Mouse (Mus musculus): ENCODE measurements around the gene Zfhx3. TPM values are rescaled to one million over a fixed set of nuclear protein-coding genes. Genes with fewer than 3 reads are reported as not detected.

Zfhx3 gene
- polyA plus RNA-seq, 1 experiment from 2014 or later, result 7.4 TPM

- Histone ChIP-seq H3K9me3 (replicated peaks) (no peaks in the 10 kb centered on the region), H3K4me1 (replicated peaks) (peaks cover 61% of the 10 kb centered on the region), H3K4me2 (no peak overlapping the region), H3K9ac (no peak overlapping the region), H3K4me3 (no peak overlapping the region), H3K36me3 (no peaks in the 10 kb centered on the region), H3K27ac (ENCODE audit: poor library complexity, severe bottlenecking) (no peak overlapping the region), H3K27me3 (replicated peaks) (no peaks in the 10 kb centered on the region)
- 69% methylated on average over 10 of the region's 10 CpGs for WGBS
- ATAC-seq (ENCODE audit: insufficient number of reproducible peaks, low FRiP score), result no peak
These were observed 818.3 kb downstream of the Zfhx3 start for GRCm38 (mm10) chr8:108760745-108761144.

DNA sequence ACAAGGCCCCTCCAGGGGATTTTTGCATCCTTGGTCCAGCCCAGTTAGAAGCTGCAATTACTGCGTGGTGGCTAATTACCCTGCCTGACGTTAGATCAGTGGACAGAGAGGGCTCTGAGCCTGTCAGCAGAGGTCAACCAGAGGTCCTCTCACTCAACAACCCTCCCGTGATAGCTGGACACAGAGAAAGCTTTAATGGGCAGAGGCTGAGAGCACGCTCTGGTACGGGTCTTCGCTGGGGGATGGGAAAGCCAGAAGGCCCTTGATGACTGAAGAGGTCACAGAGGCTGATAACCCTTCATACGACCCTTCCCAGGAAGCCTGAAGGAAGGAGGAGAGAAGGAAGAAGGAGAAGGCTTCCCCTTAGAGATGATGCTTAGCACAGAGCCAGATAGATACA, 820.1 kb downstream of the Zfhx3 start:
- peaks cover 67% of the 10 kb centered on the region for H3K4me1 ChIP-seq (replicated peaks)
- no peaks in the 10 kb centered on the region for H3K27me3 ChIP-seq (replicated peaks)
- H3K4me2 ChIP-seq, result peak overlapping the region; percentile 39

DNA sequence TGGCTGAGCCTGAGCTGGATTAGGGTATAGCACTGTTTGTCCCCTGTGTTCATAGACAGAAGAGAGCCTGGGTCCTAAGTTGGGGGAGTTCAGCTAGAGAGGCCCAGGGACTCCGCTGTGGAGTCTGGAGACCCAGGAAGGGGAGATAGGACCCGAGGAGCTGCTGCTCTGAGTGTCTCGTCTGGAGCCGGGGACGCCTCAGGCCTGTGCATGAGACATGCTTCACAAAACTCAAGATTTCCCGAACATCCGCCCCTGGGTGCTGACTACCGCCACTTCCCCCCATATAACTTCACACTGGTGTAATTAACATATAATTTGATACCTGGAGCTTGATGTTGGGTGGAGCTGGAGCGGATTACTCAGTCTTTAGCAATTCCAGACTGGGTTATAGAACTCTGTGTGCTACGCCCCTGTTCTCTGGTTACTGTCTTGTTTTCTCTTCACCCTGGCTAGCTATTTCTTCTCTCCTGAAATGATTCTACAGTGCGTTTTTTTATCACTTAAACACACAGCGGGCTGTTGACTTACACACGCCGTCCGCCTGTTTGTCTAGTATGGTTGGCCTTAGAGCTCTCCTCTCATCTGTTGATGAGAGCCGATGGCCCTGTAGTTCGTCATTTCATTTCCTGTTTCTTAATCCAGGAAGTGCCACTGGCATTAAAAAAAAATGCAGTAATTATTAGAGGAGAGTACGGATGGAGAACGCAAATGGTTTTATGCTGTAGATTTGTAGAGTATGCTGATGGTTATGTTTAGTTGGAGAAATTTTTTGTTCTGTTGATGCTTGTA, 822.2 kb downstream of the Zfhx3 start:
- Histone ChIP-seq H3K27ac (ENCODE audit: poor library complexity, severe bottlenecking) (peak overlapping the region; percentile 56), H3K36me3 (no peaks in the 10 kb centered on the region), H3K27me3 (replicated peaks) (no peaks in the 10 kb centered on the region), H3K9me3 (replicated peaks) (no peaks in the 10 kb centered on the region), H3K4me2 (peak overlapping the region; percentile 19; the same call in 1 of the 2 replicates), H3K4me1 (replicated peaks) (peaks cover 61% of the 10 kb centered on the region), H3K9ac (no peak overlapping the region), H3K4me3 (no peak overlapping the region)
- WGBS, result 47% methylated on average over 19 of the region's 19 CpGs
- no peak for ATAC-seq (ENCODE audit: insufficient number of reproducible peaks, low FRiP score)

More for the DNA sequence above, 820.1 kb downstream of the Zfhx3 start:
- Histone ChIP-seq H3K4me3 (no peak overlapping the region), H3K36me3 (no peaks in the 10 kb centered on the region), H3K27ac (ENCODE audit: poor library complexity, severe bottlenecking) (peak overlapping the region; percentile 36; the same call in 1 of the 2 replicates), H3K9me3 (replicated peaks) (no peaks in the 10 kb centered on the region), H3K9ac (peak overlapping the region; percentile 34; the same call in 1 of the 2 replicates)
- peak; percentile 10; the same call in 1 of the 2 replicates for ATAC-seq (ENCODE audit: insufficient number of reproducible peaks, low FRiP score)
- WGBS, result 11% methylated on average over 7 of the region's 7 CpGs

DNA sequence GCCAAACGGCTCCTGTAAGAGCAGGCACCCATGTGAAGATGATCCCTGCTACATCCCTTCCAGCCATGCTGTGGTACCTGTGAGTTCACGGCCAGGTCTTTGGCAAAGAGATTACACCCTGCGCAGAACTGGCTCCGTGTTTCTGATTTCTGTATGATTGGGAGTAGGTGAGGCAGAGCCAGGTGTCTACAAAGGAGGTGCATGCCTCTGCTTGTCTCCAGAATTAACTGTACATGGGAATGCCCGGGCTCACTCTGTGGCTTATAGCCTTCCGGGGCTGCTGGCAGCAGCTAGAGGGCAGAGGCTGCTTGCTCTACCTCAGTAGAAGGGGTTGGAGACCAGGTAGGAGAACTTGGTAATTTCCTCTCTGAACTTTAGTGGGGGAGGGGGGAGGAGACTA, 823.7 kb downstream of the Zfhx3 start:
- Histone ChIP-seq H3K9ac (no peak overlapping the region), H3K4me1 (replicated peaks) (peaks cover 54% of the 10 kb centered on the region), H3K4me3 (no peak overlapping the region), H3K9me3 (replicated peaks) (no peaks in the 10 kb centered on the region), H3K4me2 (no peak overlapping the region), H3K36me3 (no peaks in the 10 kb centered on the region), H3K27me3 (replicated peaks) (no peaks in the 10 kb centered on the region), H3K27ac (ENCODE audit: poor library complexity, severe bottlenecking) (no peak overlapping the region)
- 77% methylated on average over 6 of the region's 6 CpGs for WGBS
- ATAC-seq (ENCODE audit: insufficient number of reproducible peaks, low FRiP score), result no peak

DNA sequence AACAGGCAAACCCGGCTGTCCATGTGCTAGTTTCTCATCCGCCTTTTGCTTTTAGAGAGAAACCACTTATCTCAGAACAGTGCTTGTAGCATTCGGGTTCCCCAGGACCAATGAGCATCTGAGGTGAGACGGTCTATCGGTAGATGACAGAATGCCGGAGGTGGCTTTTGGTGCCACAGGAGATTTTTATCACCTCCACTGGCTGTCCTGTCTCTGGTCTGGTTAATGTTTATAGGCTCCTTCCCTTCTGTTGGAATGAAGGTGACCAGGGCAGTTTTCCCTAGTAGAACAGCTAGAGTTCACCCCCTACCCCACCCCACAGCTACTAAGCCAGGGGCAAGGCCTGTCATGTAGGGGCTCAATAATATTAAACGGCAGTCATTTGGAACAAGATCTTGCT, 825.6 kb downstream of the Zfhx3 start:
- Histone ChIP-seq H3K27me3 (replicated peaks) (no peaks in the 10 kb centered on the region), H3K4me2 (no peak overlapping the region), H3K4me1 (replicated peaks) (peaks cover 50% of the 10 kb centered on the region), H3K36me3 (no peaks in the 10 kb centered on the region), H3K9ac (no peak overlapping the region), H3K4me3 (no peak overlapping the region), H3K27ac (ENCODE audit: poor library complexity, severe bottlenecking) (no peak overlapping the region), H3K9me3 (replicated peaks) (no peaks in the 10 kb centered on the region)
- WGBS, result 45% methylated on average over 7 of the region's 7 CpGs
- ATAC-seq (ENCODE audit: insufficient number of reproducible peaks, low FRiP score), result no peak

DNA sequence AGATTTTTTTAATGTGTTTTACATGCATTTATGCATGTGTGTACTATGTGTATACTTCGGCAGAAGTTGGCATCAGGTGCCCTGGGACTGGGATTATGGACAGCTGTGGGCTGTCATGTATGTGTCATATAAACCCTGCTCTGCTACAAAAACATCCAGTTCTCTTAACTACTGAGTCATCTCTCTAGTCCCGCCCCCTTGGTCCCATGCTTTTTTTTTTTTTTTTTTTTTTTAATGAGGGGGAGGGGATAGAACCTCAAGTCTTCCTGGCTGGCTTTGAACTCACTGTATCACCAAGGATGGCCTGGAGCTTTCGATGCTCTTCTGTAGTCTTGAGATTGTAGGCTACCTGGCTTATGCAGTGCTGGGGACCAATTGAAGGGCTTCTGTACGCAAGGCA, 827.9 kb downstream of the Zfhx3 start:
- no peak overlapping the region for H3K27ac ChIP-seq (ENCODE audit: poor library complexity, severe bottlenecking)
- WGBS, result 85% methylated on average over 4 of the region's 4 CpGs
- H3K36me3 ChIP-seq, result no peaks in the 10 kb centered on the region
- no peak overlapping the region for H3K9ac ChIP-seq
- no peak for ATAC-seq (ENCODE audit: insufficient number of reproducible peaks, low FRiP score)
- H3K9me3 ChIP-seq (replicated peaks), result no peaks in the 10 kb centered on the region
- no peaks in the 10 kb centered on the region for H3K27me3 ChIP-seq (replicated peaks)
- H3K4me2 ChIP-seq, result no peak overlapping the region
- no peak overlapping the region for H3K4me3 ChIP-seq
- H3K4me1 ChIP-seq (replicated peaks), result peaks cover 41% of the 10 kb centered on the region

- H3K4me2 ChIP-seq, result no peak overlapping the region
- H3K9me3 ChIP-seq (replicated peaks), result no peaks in the 10 kb centered on the region
- H3K9ac ChIP-seq, result no peak overlapping the region
- H3K36me3 ChIP-seq, result no peaks in the 10 kb centered on the region
- peaks cover 41% of the 10 kb centered on the region for H3K4me1 ChIP-seq (replicated peaks)
- no peak overlapping the region for H3K4me3 ChIP-seq
- 87% methylated on average over 6 of the region's 6 CpGs for WGBS
- H3K27ac ChIP-seq (ENCODE audit: poor library complexity, severe bottlenecking), result no peak overlapping the region
- ATAC-seq (ENCODE audit: insufficient number of reproducible peaks, low FRiP score), result no peak
- no peaks in the 10 kb centered on the region for H3K27me3 ChIP-seq (replicated peaks)
These were observed 831.0 kb downstream of the Zfhx3 start for GRCm38 (mm10) chr8:108773436-108773835.

GRCm38 (mm10) chr8:108778063-108778462, 835.6 kb downstream of the Zfhx3 start:
- no peak overlapping the region for H3K27ac ChIP-seq (ENCODE audit: poor library complexity, severe bottlenecking)
- WGBS, result 80% methylated on average over 12 of the region's 12 CpGs
- H3K36me3 ChIP-seq, result no peaks in the 10 kb centered on the region
- no peaks in the 10 kb centered on the region for H3K27me3 ChIP-seq (replicated peaks)
- H3K4me2 ChIP-seq, result no peak overlapping the region
- no peak for ATAC-seq (ENCODE audit: insufficient number of reproducible peaks, low FRiP score)
- no peak overlapping the region for H3K9ac ChIP-seq
- no peaks in the 10 kb centered on the region for H3K9me3 ChIP-seq (replicated peaks)
- peaks cover 55% of the 10 kb centered on the region for H3K4me1 ChIP-seq (replicated peaks)
- no peak overlapping the region for H3K4me3 ChIP-seq

DNA sequence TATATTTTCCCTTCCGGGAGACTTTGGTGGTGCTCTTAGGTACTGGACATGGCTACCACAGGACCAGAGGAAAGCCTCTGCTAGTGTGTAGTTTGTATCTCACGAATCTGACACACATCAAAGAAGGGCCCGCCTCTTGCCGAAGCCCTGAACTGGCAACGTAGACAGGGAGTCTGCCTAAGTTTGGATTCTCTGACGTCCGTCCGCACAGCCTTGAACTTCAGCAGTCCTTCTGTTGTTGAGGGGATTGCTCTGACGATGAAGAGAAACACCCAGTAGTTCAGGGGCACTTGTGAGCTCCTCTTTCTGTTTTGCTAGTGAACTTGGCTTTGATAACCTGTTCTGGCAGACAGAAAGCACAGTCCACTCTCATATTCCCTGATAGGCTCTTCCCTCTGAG, 836.1 kb downstream of the Zfhx3 start:
- no peaks in the 10 kb centered on the region for H3K27me3 ChIP-seq (replicated peaks)
- 68% methylated on average over 9 of the region's 9 CpGs for WGBS
- H3K9me3 ChIP-seq (replicated peaks), result no peaks in the 10 kb centered on the region
- no peak for ATAC-seq (ENCODE audit: insufficient number of reproducible peaks, low FRiP score)
- no peak overlapping the region for H3K27ac ChIP-seq (ENCODE audit: poor library complexity, severe bottlenecking)
- H3K4me3 ChIP-seq, result no peak overlapping the region
- no peak overlapping the region for H3K9ac ChIP-seq
- H3K4me1 ChIP-seq (replicated peaks), result peaks cover 57% of the 10 kb centered on the region
- no peak overlapping the region for H3K4me2 ChIP-seq
- H3K36me3 ChIP-seq, result no peaks in the 10 kb centered on the region

DNA sequence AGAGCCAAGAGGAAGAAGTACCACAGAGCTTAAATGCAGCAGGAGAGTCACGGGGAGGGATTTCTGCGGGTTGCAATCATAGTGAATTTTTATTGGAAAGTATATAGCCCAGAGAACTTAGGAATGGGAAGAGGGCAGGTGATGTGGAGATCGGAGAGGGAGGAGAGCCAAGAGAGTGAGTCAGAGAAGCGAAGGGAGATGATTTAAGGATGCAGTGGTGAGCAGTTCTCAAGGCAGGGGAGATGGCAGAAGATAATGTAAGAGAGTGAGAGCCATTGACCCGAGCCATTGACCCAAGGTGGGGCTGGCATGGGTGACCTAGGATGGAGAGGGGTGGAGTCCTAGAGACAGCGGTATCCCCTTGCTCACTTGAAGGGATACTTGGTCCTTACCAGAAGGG, 838.3 kb downstream of the Zfhx3 start:
- H3K9me3 ChIP-seq (replicated peaks), result no peaks in the 10 kb centered on the region
- H3K9ac ChIP-seq, result no peak overlapping the region
- no peak overlapping the region for H3K4me2 ChIP-seq
- no peaks in the 10 kb centered on the region for H3K36me3 ChIP-seq
- H3K27ac ChIP-seq (ENCODE audit: poor library complexity, severe bottlenecking), result no peak overlapping the region
- no peaks in the 10 kb centered on the region for H3K27me3 ChIP-seq (replicated peaks)
- peaks cover 45% of the 10 kb centered on the region for H3K4me1 ChIP-seq (replicated peaks)
- 86% methylated on average over 6 of the region's 6 CpGs for WGBS
- H3K4me3 ChIP-seq, result no peak overlapping the region
- ATAC-seq (ENCODE audit: insufficient number of reproducible peaks, low FRiP score), result no peak

GRCm38 (mm10) chr8:108781192-108781591, 838.7 kb downstream of the Zfhx3 start:
- no peak for ATAC-seq (ENCODE audit: insufficient number of reproducible peaks, low FRiP score)

DNA sequence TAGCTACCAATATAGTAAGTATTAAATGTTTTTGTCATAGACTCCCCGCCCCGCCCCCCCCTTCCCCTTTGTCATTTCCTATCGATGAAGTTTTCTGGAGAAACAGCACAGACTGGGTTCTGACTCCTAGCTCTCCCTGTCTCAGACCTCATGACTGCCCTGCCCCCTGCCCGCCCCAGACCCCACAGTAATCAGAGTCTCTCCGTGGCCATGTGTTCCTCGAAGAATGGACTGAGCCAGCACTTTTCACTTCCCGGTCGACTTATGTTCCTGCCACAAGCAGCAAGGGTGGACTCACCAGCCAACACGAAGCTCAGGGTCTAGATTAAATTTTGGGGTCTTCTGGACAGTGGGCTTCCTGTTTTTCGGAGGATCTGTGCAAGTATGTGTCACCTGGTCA, 840.7 kb downstream of the Zfhx3 start:
- H3K9me3 ChIP-seq (replicated peaks), result no peaks in the 10 kb centered on the region
- WGBS, result 46% methylated on average over 10 of the region's 10 CpGs
- no peak overlapping the region for H3K4me2 ChIP-seq
- no peaks in the 10 kb centered on the region for H3K36me3 ChIP-seq
- no peak overlapping the region for H3K4me3 ChIP-seq
- no peaks in the 10 kb centered on the region for H3K27me3 ChIP-seq (replicated peaks)
- ATAC-seq (ENCODE audit: insufficient number of reproducible peaks, low FRiP score), result no peak
- no peak overlapping the region for H3K9ac ChIP-seq
- H3K27ac ChIP-seq (ENCODE audit: poor library complexity, severe bottlenecking), result no peak overlapping the region
- H3K4me1 ChIP-seq (replicated peaks), result peaks cover 39% of the 10 kb centered on the region

More at GRCm38 (mm10) chr8:108781192-108781591, 838.7 kb downstream of the Zfhx3 start:
- Histone ChIP-seq H3K9me3 (replicated peaks) (no peaks in the 10 kb centered on the region), H3K4me2 (no peak overlapping the region), H3K36me3 (no peaks in the 10 kb centered on the region), H3K9ac (no peak overlapping the region), H3K27me3 (replicated peaks) (no peaks in the 10 kb centered on the region), H3K4me3 (no peak overlapping the region), H3K4me1 (replicated peaks) (peaks cover 43% of the 10 kb centered on the region), H3K27ac (ENCODE audit: poor library complexity, severe bottlenecking) (no peak overlapping the region)
- WGBS, result 65% methylated on average over 5 of the region's 5 CpGs

All from heart, embryonic 12.5 days (tissue).